Mouse (Mus musculus): ENCODE data around the gene Kdelc1. TPM values are rescaled to one million over a fixed set of nuclear protein-coding genes. Genes with fewer than 3 reads are reported as not detected.

Kdelc1 gene
- total RNA-seq, 2 experiments from 2014 or later, result 8.3 to 8.9 TPM

- Histone ChIP-seq H3K27ac (no peak overlapping the region), H3K4me3 (no peak overlapping the region)
- intact Hi-C loops (cut with DNase I), result no loop called here
- DNase-seq (ENCODE audit: extremely low spot score in 1 of 2, low spot score in 2 of 2), result no peak
- TF ChIP-seq CTCF (IDR thresholded peaks at IDR 0.05), result no peak
Measured at GRCm38 (mm10) chr1:44057805-44058204, 60.8 kb downstream of the Kdelc1 start.

Other genes starting within 250 kb of the Kdelc1 start
- gene Tpp2, start 185.2 kb downstream of the Kdelc1 start, total RNA-seq (2021), result 10 to 100 TPM; 47.4 to 50.5 TPM
- gene Mettl21c, start 98.8 kb downstream of the Kdelc1 start, total RNA-seq (2021), result not detected
- gene Gm8251, start 56.9 kb downstream of the Kdelc1 start, total RNA-seq (2021), result not detected
- gene Tex30, start 16.4 kb downstream of the Kdelc1 start, total RNA-seq (2021), result 10 to 100 TPM in 1 of 2 experiments, 1 to 10 TPM in 1; 9.6 to 10.5 TPM
- gene Bivm, start 149 bp upstream of the Kdelc1 start, total RNA-seq (2021), result 10 to 100 TPM; 32.0 to 38.9 TPM
- gene Ercc5, start 28.9 kb upstream of the Kdelc1 start, total RNA-seq (2021), result 10 to 100 TPM; 24.6 TPM
- not detected for gene Mettl21e, start 100.2 kb upstream of the Kdelc1 start, total RNA-seq (2021)